Mouse (Mus musculus): ENCODE results near the gene Olfr1392. TPM values are rescaled to one million over a fixed set of nuclear protein-coding genes. Genes with fewer than 3 reads are reported as not detected.
"Not testable (repeated sequence)": the region's sequence is repeated elsewhere in the genome, so short reads cannot be mapped to it uniquely, and the experiment has no call there.

The Olfr1392 gene
- total RNA-seq, 2 experiments from 2014 or later = not detected

GRCm38 (mm10) chr11:49308547-49308946 is 23.5 kb downstream of the Olfr1392 start:
- not testable (repeated sequence) for DNase-seq (ENCODE audit: low spot score)

GRCm38 (mm10) chr11:49322442-49322841 is 37.4 kb downstream of the Olfr1392 start, which contains the start of gene Olfr1391:
Gene Olfr1391 (plus strand): TSS chr11:49322742.
- no peak for DNase-seq (ENCODE audit: low spot score)

- no peak for DNase-seq (ENCODE audit: low spot score)
Observed at GRCm38 (mm10) chr11:49326726-49327125, 41.6 kb downstream of the Olfr1392 start.

GRCm38 (mm10) chr11:49329686-49330085 is 44.6 kb downstream of the Olfr1392 start:
- DNase-seq (ENCODE audit: low spot score) = no peak

- DNase-seq (ENCODE audit: low spot score) = no peak
Observed at GRCm38 (mm10) chr11:49334888-49335287, 49.8 kb downstream of the Olfr1392 start, which contains the start of gene Olfr1390. Gene Olfr1390 (plus strand): TSS chr11:49335188.

- DNase-seq (ENCODE audit: low spot score) = no peak
Observed at GRCm38 (mm10) chr11:49337150-49337832, 52.2 kb downstream of the Olfr1392 start.

Other genes starting within 250 kb of the Olfr1392 start
- gene 9930111J21Rik2, start 234.0 kb upstream of the Olfr1392 start, total RNA-seq (2021) = 1 to 10 TPM; 1.4 to 3.2 TPM
- gene Tgtp2, start 221.1 kb upstream of the Olfr1392 start, total RNA-seq (2021) = 1 to 10 TPM in 1 of 2 experiments, not detected in 1; 2.5 TPM
- 1 to 10 TPM; 1.1 to 2.3 TPM for gene Ifi47, start 208.7 kb upstream of the Olfr1392 start, total RNA-seq (2021)
- gene Olfr1396, start 170.4 kb upstream of the Olfr1392 start, total RNA-seq (2021) = not detected
- not detected for gene Olfr1395, start 143.0 kb upstream of the Olfr1392 start, total RNA-seq (2021)
- gene Olfr1394, start 130.9 kb upstream of the Olfr1392 start, total RNA-seq (2021) = not detected
- 1 to 10 TPM; 1.1 to 1.8 TPM for gene Btnl9, start 98.1 kb upstream of the Olfr1392 start, total RNA-seq (2021)
- gene Zfp62, start 82.0 kb upstream of the Olfr1392 start, total RNA-seq (2021) = 10 to 100 TPM; 27.4 to 28.3 TPM
- gene Mgat1, start 41.1 kb upstream of the Olfr1392 start, total RNA-seq (2021) = 10 to 100 TPM; 41.0 to 49.9 TPM
- under 1 TPM in 1 of 2 experiments, not detected in 1; 0.09 TPM for gene Olfr1393, start 7.0 kb upstream of the Olfr1392 start, total RNA-seq (2021)
- not detected for gene Olfr10, start 19.5 kb downstream of the Olfr1392 start, total RNA-seq (2021)
- not detected for gene Olfr1391, start 37.5 kb downstream of the Olfr1392 start, total RNA-seq (2021)
- gene Olfr1390, start 49.9 kb downstream of the Olfr1392 start, total RNA-seq (2021) = not detected
- not detected for gene Olfr1389, start 137.8 kb downstream of the Olfr1392 start, total RNA-seq (2021)
- gene Olfr1388, start 151.3 kb downstream of the Olfr1392 start, total RNA-seq (2021) = under 1 TPM in 1 of 2 experiments, not detected in 1; 0.07 TPM
- not detected for gene Olfr1387, start 170.1 kb downstream of the Olfr1392 start, total RNA-seq (2021)
- not detected for gene Olfr1386, start 179.8 kb downstream of the Olfr1392 start, total RNA-seq (2021)
- gene Olfr1385, start 203.8 kb downstream of the Olfr1392 start, total RNA-seq (2021) = not detected
- gene Olfr1384, start 221.4 kb downstream of the Olfr1392 start, total RNA-seq (2021) = not detected
- gene Olfr1383, start 234.4 kb downstream of the Olfr1392 start, total RNA-seq (2021) = under 1 TPM in 1 of 2 experiments, not detected in 1; 0.30 TPM
- not detected for gene Olfr1382, start 243.0 kb downstream of the Olfr1392 start, total RNA-seq (2021)

Data from gastrocnemius, adult 18-20 months (tissue).